Mouse (Mus musculus) megakaryocyte-erythroid progenitor cell, adult 5-6 weeks (primary cell): ENCODE results near the gene Meis1. TPM values are rescaled to one million over a fixed set of nuclear protein-coding genes. Genes with fewer than 3 reads are reported as not detected.
A peak's percentile ranks its signal among the peaks of the same experiment; 100 is the strongest.

ENCODE experiments used
- ATAC-seq: replicated peaks from 2 replicates; pipeline ENCODE4 v1.8.0; 2016; ENCODE audit warnings: mild to moderate bottlenecking, inconsistent platforms; ENCODE audit not compliant: severe bottlenecking, poor library complexity, low FRiP score, low TSS enrichment
- total RNA-seq, 2 experiments: library from RNA; stranded (forward) in 1 of 2; stranded (reverse) in 1 of 2; fragments of 200-1000, 215-1000 nt in 1 of 2; fragments of >200 nt in 1 of 2; fragmentation: Nextera tagmentation in 1 of 2; gene quantifications; 2 replicates each; pipeline ENCODE4 v1.2.3; 2014 to 2017

Meis1 gene
- total RNA-seq, 2 experiments from 2014 or later: 14.5 to 19.9 TPM

DNA sequence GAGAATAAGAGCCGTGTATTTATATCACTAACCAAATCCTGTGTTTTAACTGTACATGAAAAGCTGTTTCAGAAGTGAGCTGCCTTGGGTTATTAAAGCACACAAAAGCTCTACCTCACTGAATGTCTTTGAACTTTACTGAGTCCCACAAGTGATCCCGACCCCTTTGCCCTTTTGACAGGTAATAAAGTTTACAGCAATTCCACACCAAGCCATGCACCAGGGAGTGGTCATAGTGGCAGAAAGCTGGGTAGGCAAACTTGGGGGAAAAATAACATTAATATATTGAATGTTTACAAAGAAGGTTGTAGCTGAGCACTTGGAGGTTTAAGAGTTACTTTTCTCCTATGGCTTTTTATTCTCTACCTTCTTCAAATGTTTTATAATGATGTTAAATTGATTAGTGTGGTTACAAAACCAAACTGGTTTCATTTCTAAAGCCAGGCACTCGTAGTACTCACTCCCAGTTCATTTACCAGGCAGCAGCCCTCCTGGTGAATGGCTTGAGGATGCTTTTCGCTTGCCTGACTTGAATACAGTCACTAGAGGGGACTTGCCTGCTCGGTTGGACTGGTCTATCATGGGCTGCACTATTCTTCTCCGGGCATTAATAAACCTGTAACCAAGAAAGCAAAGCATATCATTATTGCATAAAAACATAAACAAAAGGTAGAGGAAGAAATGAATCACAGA is 133.6 kb downstream of the Meis1 start:
- no peak for ATAC-seq

DNA sequence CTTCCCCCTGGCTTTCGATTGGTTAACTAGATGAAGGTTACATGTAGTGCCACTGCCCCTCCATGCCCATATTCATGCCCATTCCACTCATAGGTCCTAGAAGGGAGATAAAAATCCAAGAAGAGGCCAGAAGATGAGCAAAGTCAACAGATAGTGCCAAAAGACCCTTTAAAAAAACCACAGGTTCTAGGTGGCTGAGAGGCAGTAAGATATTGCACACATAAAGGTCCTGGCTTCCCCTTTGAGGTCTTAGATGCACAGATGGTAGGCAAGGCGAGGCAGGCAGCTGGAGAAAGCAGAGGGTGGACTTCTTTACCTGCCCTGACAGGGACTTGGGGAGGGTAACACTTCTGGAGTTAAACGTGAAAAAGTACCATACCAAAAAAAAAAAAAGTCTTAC is 134.8 kb downstream of the Meis1 start:
- ATAC-seq: no peak

DNA sequence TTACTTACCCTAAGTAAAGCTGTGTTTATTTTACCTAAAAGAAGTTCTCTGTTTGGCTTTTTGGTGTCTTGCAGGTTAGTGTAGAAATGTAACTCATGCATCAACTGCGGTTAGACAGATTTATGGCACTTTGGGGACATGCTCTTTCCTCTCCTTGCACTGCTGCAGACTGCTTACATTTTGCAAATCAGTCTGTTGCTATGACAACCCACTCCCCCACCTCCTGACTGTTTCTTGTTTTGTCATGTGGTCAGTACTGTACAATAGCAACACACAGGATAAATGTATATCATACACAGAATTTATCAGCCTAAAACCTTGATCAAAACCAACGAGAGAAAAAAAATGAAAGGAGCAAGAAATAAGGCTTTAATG is 135.3 kb downstream of the Meis1 start:
- ATAC-seq: peak; percentile 42; the same call in 1 of the 2 replicates

DNA sequence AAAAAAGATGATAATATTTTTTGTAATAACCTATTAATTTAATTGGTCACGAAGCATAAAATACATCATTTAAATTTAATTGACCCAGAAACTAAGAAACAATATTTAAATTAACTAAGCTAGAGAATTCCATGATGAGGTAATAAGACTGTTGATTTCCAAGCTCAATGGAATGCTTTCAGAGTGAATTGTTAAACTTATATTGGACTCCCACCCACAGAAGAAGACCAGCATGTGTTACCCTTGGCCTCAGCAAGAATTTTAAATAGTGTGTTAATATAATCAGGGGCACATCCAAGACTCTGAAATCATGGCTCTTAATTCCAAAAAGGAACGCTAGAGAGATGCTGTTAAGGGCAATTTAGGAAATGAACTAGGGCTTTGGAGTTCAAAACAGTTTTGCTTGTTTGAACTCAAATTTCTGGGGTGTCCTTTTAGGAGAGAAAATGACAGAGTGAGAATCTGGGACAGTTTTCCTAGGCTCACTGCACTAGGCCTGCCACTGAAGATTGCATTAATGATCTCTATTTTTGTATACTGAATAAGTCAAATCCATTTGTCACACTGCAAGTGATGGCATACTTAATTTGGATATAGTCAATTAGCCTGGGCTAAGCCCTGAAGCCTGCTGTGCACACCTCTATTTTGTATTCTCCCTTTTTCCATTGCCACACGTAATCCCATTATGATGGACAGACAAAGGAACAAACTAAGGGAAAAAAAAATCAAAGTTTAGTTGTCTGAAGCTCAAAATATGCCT is 135.9 kb downstream of the Meis1 start:
- ATAC-seq: no peak

DNA sequence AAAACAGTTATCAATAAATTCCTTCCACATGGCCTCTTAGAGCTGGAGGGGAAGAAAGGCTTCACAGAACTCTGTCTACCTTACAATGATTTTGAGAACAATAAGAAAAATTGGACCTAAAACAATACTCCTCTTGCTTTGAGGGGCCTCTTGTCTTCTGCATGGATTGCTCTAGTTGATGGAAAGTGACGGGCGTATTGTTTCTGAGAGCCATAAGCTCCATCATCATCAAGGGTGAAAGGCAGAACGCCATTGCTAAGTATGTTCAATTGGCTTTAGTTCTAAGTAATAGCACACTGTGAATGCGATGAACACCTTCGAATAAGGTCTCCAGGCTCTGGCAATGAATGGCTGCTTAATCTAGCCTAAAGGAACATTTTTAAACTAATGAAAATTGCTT is 136.5 kb downstream of the Meis1 start:
- no peak for ATAC-seq

DNA sequence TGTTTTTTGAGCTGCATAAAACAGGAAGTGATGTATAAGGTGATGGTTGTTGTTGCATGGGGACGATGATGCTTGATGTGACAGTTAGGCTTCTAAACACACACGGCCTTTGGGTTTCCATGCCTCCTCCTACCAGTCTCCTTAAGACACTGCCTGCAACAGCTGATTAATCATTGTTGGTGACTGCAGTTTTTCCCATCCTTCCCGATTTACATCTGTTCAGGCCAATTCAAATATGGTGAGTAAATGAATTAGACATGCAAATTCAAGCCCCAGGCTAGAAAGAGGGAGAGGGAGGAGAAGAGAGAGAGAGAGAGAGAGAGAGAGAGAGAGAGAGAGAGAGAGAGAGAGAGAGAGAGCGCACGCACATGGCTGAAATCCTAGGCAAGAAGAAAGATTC is 138.0 kb downstream of the Meis1 start:
- no peak for ATAC-seq

DNA sequence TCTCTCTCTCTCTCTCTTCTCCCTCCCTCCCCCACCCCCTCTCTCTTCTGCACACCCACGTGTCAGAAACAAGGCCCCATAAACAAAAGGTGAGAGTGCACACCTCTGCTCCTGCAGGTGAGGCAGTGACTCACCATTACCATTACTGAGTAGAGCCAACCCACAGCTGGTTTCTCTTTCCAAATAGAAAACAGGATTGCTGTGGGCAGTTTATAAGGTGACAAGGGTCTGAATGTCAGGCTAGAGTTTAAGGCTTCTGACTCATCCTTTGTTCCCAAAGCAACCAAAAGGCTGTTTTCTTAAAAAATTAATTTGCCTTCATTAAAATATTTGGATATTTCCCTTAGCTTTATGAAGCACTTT is 139.3 kb downstream of the Meis1 start:
- ATAC-seq: no peak

DNA sequence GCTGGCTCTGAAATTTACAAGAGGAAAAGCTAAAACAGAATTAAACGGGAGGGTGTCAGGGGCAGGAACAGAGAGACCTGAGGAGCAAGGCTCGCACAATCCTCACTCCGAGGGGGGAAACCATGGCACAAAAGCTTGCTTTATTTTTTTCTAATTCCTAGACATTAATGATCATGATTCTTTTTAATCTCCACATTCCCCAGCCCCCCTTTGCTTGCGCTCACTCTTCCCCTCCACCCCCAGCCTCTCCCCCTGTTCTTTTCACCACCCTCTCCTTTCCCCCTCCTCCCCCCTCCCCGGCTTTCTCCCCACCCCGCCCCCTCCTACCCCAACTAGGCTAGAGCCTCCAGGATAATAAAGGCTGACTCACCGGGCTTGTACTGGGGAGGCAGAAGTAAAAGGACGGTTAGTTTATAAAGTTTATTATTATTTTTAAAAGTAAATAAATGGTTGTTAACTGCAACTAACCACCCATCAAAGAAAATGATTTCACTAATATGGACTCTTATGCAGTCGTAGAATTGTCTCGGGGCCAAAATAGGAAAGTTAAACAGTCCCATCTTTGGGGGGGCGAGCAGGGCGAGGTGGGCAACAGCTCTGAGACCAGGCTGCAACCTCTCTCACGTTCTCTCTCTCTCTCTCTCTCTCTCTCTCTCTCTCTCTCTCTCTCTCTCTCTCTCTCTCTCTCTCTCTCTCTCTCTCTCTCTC is 139.9 kb downstream of the Meis1 start:
- no peak for ATAC-seq

DNA sequence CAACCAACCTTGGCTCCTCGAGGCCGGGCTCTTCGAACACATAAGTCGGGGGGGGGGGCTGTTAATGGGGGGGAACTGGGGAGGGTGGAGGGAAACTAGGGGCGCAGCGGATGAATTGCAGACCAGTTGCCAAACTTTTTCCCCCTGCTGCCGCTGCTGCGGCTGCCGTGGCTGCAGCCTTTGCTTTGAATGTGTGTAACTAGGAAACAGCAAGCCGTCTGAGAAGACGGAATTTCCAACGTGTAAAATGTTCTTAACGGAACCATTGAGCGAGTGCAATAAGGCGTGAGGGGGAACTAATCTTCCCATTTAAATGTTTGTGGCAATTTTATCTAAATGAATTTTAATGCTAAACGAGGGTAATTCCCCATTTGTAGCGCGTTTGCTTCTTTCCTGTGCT is 140.8 kb downstream of the Meis1 start:
- ATAC-seq: no peak

DNA sequence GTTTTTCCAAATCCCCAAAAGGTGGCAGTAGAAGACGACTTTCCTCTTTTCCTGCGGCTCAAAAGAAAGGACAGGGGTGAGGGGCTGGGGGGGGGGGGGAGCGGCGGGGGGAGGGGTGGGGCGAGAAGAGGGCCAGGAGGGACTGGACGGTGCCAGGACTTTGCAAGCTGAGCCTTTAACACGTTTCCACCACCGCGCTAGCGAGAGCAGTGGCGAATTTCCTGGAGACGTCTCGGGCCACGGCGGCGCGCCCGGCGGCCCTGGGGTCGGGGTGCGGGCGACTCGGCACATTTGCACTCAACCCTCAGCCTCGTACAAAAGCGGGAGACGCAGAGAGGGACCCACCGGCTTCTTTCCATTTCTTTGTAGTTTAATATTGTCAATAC is 141.2 kb downstream of the Meis1 start:
- peak; percentile 27; the same call in 1 of the 2 replicates for ATAC-seq

DNA sequence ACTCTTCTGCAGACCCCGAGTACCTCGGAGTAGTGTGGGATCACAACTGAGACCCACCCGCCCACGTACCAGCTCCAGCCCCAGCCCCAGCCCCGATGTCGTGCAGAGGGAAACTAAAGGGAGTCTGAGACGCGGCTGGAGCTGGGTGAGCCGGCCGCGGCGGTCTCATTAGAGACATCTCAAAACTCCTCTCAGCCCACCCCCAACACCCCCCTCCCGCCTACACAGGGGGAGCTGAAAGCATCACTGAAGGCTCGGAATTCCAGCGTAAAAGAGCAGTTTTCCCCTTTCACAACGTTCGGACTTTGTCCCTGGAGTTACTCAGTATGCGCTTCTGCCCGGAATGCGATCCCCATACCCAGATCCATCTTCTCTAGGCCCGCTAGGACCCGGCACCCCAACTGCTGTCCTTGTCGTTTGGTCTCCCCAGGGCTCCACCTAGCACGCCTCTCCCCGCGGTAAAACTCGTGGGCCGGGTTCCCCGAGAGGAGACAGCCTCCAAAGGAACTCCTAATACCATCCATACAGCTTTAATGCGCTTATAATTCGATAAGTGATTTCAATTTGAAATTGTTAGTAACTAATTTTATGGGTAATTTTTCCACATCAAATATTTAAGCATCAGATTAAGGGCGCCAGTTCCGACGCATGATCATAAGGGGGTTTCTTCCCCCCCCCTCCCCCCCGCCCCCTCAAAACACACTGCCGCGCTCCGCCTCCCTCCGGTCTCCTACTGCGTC is 141.7 kb downstream of the Meis1 start:
- 0 out of 2 replicates have a peak, but pooled peaks have one; percentile 11 for ATAC-seq

DNA sequence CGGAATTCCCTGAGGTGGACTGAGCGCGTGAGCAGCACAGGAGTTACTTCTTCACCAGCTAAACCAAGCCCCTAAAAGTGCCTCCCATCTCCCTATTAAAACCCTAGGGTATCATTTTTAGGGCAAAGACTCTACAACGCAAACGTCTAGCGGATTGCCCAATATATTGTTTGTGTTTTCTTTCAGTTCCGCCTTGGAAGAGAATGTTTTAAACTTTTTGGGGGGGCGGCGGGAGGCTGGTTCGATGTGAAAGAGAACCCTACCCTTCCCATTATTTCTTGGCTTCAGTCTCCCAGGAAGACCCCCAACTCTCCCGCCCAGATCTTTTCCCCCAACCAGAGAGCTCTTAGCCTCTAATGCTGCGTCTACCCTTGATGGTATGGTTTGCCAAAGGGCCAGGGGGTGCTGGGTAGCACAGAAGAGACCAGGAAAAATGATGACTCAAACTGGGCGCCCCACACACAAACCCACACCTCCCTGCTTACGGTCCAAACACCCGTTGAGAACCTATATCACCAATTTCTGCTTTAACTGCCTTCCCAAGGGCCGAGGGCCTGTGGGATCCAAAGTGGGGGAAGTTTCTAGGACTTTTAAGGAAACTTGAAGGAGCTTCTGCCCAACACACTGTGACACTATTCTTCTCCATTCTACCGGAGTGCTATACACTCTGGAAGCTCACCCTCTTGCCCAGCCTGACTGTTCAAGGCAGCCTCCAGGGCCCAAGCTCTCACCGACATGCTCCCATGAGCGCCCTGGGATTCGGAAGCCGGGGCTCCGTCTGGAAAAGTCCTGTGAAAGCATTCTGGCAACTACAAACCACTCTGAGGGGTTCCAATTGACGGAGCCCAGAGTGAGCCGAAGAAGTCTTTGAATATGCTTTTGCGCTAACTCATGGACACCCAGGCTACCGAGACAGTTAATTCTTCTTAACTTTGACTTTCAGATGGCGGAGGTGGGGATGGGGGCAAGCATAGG is 142.6 kb downstream of the Meis1 start:
- ATAC-seq: no peak

DNA sequence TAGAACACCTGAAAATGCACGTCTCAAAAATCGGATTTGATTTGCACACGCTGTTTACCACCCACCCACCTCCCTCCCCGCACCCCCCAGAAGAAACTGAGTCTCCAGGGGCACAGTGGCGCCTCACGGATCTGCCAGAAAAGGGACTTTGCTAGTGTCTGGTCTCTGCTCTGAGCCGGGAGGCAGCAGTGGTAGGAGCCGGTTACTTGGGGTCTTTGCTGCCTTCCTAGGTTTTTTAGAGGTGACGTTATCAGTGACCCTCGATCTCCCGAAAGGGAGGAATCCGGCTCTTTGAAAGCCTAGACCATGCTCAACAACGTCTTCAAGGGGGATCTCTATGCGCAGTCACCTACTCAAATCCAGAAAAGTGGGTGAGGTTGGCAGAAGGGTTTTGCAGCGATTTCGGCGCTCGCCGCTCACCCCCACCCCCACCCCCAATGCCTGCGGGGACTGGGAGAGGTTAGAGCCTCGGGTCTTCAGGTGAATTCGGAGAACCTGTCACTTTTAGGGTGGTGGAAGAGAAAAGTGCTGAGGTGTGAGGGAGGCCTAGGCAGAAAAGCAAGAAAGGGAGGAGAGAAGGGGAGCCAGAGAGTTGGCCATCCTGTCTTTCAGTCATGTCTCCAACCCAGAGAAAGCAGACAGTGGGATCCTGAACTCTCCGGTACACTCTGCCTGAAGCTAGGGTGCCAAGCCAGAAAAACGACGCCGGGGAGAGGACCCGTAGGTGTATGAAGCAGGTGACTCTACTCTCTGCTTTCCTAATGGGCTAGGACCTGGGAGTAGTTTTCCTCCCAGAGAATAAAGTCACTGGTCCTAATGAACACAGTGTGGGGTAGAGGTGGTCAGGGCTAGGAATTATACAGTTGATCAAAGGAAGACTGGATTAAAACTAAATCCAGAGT is 143.5 kb downstream of the Meis1 start:
- ATAC-seq: no peak

DNA sequence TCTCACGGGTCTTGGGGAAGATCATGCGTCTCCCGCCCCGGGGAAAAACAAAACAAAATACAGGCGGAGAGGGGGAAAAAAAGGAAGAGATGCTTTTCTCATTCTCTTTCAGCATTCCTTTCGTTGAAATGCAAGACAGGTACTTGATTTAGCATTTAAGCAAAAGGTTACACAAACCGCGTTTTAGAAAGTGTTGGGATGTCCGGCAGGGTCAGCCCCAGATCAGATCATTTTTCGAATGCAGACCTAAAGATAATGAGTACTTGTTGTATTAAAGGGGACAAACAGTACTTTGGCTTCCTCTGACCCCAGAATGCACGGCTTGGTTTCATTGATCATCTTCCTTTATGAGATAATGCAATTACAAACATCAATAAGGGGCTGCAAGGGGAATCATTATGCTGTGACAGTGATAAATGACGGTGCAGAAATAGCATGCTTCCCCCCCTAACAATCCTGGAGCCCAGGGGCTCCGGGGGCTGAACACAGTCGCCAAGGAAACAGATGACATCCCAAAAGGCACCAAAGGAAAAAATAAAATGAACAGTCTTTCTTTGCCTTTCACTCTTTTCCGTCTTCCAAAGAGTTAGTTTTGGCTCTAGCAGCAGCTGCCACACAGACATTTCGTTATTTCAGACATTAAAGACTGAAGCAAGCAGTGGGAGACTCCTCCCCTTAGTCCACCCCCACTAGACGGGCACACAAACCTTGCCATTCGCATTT is 144.3 kb downstream of the Meis1 start:
- no peak for ATAC-seq

DNA sequence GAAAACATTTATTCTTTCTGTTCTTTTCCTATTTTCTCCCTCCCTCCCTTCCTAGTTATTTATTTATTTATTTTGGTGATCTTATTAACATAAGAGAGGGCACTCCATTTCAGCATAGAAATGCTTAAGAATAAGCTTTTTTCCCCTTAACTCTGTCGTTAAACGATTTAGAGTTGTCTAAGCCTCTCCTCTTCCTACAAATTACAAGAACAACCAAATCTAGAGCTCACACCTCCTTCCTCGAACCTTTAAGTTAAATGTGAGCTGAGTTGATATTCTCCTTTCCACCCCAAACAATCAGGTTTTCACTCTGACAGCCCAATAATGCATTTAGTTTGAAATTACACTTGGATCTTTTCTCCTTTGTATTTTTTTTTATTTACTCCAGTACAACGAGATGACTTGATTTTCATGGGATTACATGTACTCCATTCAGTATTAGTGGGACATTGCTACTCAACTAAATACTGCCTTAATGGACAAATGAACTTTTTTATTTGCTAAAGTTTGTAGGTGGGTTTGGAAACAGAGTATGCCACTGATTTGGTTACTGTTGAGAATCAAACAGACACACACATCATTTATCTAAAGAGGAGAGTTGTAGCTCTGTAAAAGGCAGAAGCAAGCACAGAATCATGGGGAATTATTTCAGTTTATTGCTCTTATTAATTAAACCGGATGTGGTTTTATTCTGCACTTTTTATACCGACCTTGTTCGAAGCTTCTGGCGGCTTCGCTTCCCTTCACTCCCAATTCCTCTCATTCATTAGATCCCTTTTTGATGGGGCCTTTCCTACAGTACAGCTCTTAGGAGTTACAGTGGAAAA is 145.1 kb downstream of the Meis1 start:
- ATAC-seq: no peak

DNA sequence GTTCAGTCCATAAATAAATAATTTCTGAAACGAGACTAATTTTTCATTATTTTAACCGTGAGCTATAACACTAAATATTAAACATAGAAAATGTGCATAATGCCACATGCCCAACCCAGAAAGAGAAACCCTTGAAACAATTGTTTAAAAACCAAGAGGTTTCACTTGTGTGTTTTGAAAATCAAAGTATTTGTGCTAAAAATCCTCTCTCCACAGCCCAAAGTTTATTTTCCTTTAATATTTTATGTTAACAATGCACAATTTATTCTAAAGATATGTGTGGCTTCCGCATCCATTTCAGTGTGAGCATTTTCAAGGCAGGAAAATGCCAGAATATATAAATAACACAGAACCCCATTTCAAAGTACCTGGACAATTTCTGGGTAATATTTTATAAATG is 146.0 kb downstream of the Meis1 start:
- no peak for ATAC-seq
